Mouse (Mus musculus) stomach, postnatal 0 days (tissue): ENCODE results near the gene Hist1h2bj. TPM values are rescaled to one million over a fixed set of nuclear protein-coding genes. Genes with fewer than 3 reads are reported as not detected.
"Not testable (repeated sequence)": the region's sequence is repeated elsewhere in the genome, so short reads cannot be mapped to it uniquely, and the experiment has no call there.

ENCODE experiments used
- ATAC-seq: fragments of 200-750 bp; cut with Nextera tagmentation; 2 replicates; pipeline ENCODE4 v1.8.0; 2017; ENCODE audit not compliant: low FRiP score, low TSS enrichment
- DNase-seq: peaks from one replicate; pipeline ENCODE4 v3.0.0-alpha.2; 2016; ENCODE audit warnings: low spot score
- H3K27ac ChIP-seq: fragments of 300-500 bp; sonication (generic); replicated peaks from 2 replicates; pipeline ENCODE4 v1.5.1; 2014; ENCODE audit warnings: mild to moderate bottlenecking, control low read depth
- H3K27me3 ChIP-seq: fragments of 300-500 bp; sonication (generic); 2 replicates; pipeline ENCODE4 v1.6.1; 2014; ENCODE audit warnings: low read length; ENCODE audit not compliant: control insufficient read depth, insufficient read depth
- H3K36me3 ChIP-seq: fragments of 300-500 bp; sonication (generic); 2 replicates; pipeline ENCODE4 v1.6.1; 2014; ENCODE audit warnings: low read length, mixed read lengths; ENCODE audit not compliant: control insufficient read depth, insufficient read depth
- H3K4me1 ChIP-seq: fragments of 300-500 bp; sonication (generic); replicated peaks from 2 replicates; pipeline ENCODE4 v1.6.1; 2014; ENCODE audit warnings: antibody characterized with exemption; ENCODE audit not compliant: control insufficient read depth, insufficient read depth
- H3K4me2 ChIP-seq: fragments of 300-500 bp; sonication (generic); replicated peaks from 2 replicates; pipeline ENCODE4 v1.6.1; 2014; ENCODE audit warnings: low read depth, mild to moderate bottlenecking, control low read depth, moderate library complexity
- H3K4me3 ChIP-seq: fragments of 300-500 bp; sonication (generic); 2 replicates; pipeline ENCODE4 v1.5.1; 2014; ENCODE audit warnings: low read depth, low read length, control low read depth
- H3K9ac ChIP-seq: fragments of 300-500 bp; sonication (generic); 2 replicates; pipeline ENCODE4 v1.6.1; 2014; ENCODE audit warnings: mild to moderate bottlenecking, low read length, control low read depth, mixed read lengths
- H3K9me3 ChIP-seq: fragments of 300-500 bp; sonication (generic); 2 replicates; pipeline ENCODE4 v1.6.1; 2016; ENCODE audit warnings: low read length; ENCODE audit not compliant: control insufficient read depth
- CTCF ChIP-seq: IDR thresholded peaks from 2 replicates; pipeline ENCODE4 v1.5.1; 2016; ENCODE audit warnings: antibody characterized with exemption, low read depth, mild to moderate bottlenecking, moderate library complexity
- EP300 ChIP-seq: optimal IDR thresholded peaks from 2 replicates; pipeline ENCODE3; 2016; ENCODE audit warnings: antibody characterized with exemption
- WGBS: fragments of 180-500 bp; shearing (Covaris S2); extraction: QIAGEN DNeasy Blood & Tissue Kit; methylation state at CpG from one replicate; pipeline ENCODE4 v1.1.7; 2014; 5-methylcytosine and 5-hydroxymethylcytosine counted together
- polyA plus RNA-seq: library from polyadenylated mRNA; unstranded; fragments of >200 nt; fragmentation: Nextera tagmentation; extraction: Ambion mirVana; gene quantifications from 2 replicates; pipeline ENCODE4 v1.2.1, GENCODE M21; 2015

Hist1h2bj gene
- polyA plus RNA-seq, 1 experiment from 2014 or later: 3.7 TPM

DNA sequence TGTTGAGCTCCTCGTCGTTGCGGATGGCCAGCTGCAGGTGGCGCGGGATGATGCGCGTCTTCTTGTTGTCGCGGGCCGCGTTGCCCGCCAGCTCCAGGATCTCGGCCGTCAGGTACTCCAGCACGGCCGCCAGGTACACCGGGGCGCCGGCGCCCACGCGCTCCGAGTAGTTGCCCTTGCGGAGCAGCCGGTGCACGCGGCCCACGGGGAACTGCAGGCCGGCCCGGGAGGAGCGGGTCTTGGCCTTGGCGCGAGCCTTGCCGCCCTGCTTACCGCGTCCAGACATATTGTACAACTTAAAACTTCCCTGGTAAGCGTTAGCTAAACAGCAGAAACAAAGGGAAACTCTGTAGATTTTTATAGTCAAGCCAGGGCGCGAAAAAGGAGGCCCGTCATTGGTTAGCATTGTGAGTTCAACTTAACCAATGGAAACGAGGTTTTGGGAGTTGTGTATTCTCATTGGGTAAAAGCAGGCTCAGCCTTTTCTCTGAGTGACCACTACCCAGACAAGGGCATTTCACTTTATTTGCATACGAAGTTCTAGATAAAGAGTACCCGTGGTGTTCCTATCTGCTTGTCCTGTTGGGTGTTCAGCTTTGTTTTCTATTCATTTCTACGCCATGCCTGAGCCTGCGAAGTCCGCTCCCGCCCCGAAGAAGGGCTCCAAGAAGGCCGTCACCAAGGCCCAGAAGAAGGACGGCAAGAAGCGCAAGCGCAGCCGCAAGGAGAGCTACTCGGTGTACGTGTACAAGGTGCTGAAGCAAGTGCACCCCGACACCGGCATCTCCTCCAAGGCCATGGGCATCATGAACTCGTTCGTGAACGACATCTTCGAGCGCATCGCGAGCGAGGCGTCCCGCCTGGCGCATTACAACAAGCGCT lies 7.5 kb upstream of the Hist1h2bj start, which contains the start of the genes Hist1h2ah and Hist1h2bk:
TSS of gene Hist1h2ah (minus strand) at position 302 of the 882 bp plus-strand sequence.
TSS of gene Hist1h2bk (plus strand) at position 604 of the 882 bp plus-strand sequence.
- peak; percentile 97 for ATAC-seq
- not testable (repeated sequence) for H3K27me3 ChIP-seq, H3K36me3 ChIP-seq, H3K4me1 ChIP-seq, H3K9me3 ChIP-seq
- Histone ChIP-seq H3K4me3 (peak within 1 kb of the TSS; percentile 43), H3K9ac (peak within 1 kb of the TSS; percentile 43; the same call in 1 of the 2 replicates), H3K27ac (peak within 1 kb of the TSS; percentile 71), H3K4me2 (peak within 1 kb of the TSS; percentile 58)
- under 1% methylated on average over 22 of the region's 69 CpGs for WGBS
- DNase-seq: peak; percentile 81
- 0 out of 2 replicates have a peak, but pooled peaks have one; percentile 4 for TF ChIP-seq CTCF

DNA sequence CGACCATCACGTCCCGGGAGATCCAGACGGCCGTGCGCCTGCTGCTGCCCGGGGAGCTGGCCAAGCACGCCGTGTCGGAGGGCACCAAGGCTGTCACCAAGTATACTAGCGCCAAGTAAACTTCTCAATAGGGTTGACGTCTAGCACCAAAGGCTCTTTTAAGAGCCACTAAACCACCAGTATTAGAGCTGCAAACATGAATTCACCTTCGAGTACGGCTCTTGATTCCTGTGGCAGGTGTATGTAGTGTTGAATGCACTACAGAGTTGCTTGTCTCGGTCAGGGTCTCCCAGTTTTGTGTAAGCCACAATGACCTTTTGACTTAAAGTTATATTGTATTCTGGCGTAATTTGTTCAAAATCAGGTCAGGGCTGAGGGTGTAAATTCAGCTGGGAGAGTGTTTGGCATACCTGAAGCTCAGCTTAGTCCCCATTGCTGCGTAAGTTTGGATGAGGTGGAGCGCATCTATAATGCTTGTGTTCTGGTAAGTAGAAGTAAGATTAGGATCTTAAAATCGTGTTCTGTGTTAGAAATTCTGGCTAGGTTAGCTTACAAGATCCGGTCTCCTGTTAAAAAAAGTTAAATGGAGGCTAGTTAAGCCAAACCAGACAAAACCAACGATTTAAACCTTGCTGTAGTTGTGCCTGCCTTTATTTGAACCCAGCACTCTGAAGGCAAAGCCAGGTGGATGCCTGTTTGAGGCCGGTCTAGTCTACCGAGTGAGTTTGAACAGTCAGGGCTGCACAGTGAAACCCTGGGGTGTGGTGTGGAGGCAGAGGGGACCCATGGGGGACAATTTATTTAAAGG lies 6.7 kb upstream of the Hist1h2bj start:
- Histone ChIP-seq H3K27ac (peak overlapping the region; percentile 71), H3K9me3 (no peaks in the 10 kb centered on the region), H3K4me3 (peak overlapping the region; percentile 43), H3K9ac (no peak overlapping the region; the same call in 1 of the 2 replicates), H3K36me3 (no peaks in the 10 kb centered on the region), H3K4me2 (peak overlapping the region; percentile 58), H3K27me3 (no peaks in the 10 kb centered on the region), H3K4me1 (0 out of 2 replicates have a peak, but pooled peaks cover 2% of the 10 kb centered on the region)
- 2% methylated on average over 17 of the region's 23 CpGs for WGBS
- no peak for DNase-seq
- no peak for ATAC-seq
- TF ChIP-seq CTCF (no peak), EP300 (no peak)

DNA sequence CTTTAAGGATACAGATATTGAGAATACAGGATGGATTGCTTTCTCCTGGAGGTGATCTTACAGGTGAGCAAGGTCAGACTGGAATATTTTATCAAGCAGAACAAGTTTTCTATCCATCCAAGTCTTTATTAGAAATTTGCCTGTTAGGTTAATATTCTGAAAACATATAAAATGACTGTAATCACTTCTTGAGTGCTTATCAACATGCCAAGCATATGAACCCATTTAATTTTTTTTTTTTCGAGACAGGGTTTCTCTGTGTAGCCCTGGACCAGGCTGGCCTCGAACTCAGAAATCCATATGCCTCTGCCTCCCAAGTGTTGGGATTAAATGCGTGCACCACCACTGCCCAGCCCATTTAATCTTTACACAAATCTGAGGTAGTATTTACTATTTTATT lies 6.0 kb upstream of the Hist1h2bj start:
- Histone ChIP-seq H3K4me3 (no peak overlapping the region), H3K36me3 (no peaks in the 10 kb centered on the region), H3K27me3 (no peaks in the 10 kb centered on the region), H3K27ac (no peak overlapping the region), H3K9me3 (no peaks in the 10 kb centered on the region), H3K4me2 (0 out of 2 replicates have a peak overlapping the region, but pooled peaks have one; percentile 58), H3K9ac (no peak overlapping the region), H3K4me1 (0 out of 2 replicates have a peak, but pooled peaks cover 2% of the 10 kb centered on the region)
- 46% methylated on average over 3 of the region's 3 CpGs for WGBS
- ATAC-seq: no peak
- DNase-seq: no peak
- TF ChIP-seq EP300 (no peak), CTCF (no peak)

DNA sequence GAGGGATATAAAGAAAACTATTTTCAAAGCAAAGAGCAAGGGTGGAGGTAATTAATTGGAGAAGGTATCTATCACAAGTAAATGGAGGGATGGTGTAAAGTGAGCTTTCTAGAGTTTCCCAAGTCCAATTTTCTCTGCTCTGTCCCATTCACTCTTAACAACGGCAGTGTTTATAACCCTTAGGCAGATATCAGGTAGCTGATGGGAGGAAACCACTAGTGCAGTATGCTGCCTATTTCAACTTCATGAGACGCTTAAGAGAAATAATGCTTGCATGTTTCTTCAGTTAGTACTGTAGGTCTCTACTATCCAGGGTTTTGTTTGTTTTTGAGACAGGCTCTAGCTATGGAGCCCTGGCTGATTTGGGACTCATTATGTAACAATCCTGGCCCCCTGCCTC lies 5.6 kb upstream of the Hist1h2bj start:
- H3K9ac ChIP-seq: no peak overlapping the region
- WGBS: 68% methylated on average over 2 of the region's 2 CpGs
- H3K27me3 ChIP-seq: no peaks in the 10 kb centered on the region
- ATAC-seq (no peak), DNase-seq (no peak)
- no peak overlapping the region for H3K4me3 ChIP-seq
- H3K36me3 ChIP-seq: no peaks in the 10 kb centered on the region
- H3K4me2 ChIP-seq: no peak overlapping the region
- H3K9me3 ChIP-seq: no peaks in the 10 kb centered on the region
- 0 out of 2 replicates have a peak, but pooled peaks cover 2% of the 10 kb centered on the region for H3K4me1 ChIP-seq
- no peak overlapping the region for H3K27ac ChIP-seq
- TF ChIP-seq EP300 (no peak), CTCF (no peak)

DNA sequence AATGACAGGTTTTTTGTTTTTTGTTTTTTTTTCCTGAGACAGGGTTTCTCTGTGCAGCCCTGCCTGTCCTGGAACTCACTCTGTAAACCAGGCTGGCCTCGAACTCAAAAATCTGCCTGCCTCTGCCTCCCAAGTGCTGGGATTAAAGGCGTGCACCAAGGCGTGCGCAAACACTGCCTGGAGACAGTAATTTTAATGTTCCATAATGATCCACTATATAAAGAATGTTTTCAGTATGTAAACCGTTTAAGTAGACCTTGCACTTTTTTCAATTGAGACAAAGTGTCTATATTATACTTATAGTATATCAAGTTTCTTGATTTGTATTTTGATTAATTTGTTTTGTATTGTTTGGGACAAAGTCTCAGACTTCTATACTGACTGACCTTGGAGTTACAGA lies 3.6 kb upstream of the Hist1h2bj start:
- H3K4me2 ChIP-seq: no peak overlapping the region
- no peaks in the 10 kb centered on the region for H3K27me3 ChIP-seq
- H3K9me3 ChIP-seq: no peaks in the 10 kb centered on the region
- no peak for DNase-seq
- no peak for TF ChIP-seq EP300
- no peak for TF ChIP-seq CTCF
- 61% methylated on average over 5 of the region's 5 CpGs for WGBS
- H3K4me1 ChIP-seq: 0 out of 2 replicates have a peak, but pooled peaks cover 2% of the 10 kb centered on the region
- no peaks in the 10 kb centered on the region for H3K36me3 ChIP-seq
- ATAC-seq: no peak
- no peak overlapping the region for H3K27ac ChIP-seq
- no peak overlapping the region for H3K4me3 ChIP-seq
- no peak overlapping the region for H3K9ac ChIP-seq
